Mouse (Mus musculus) forebrain, embryonic 16.5 days (tissue): ENCODE data around the gene Unc5a. TPM values are rescaled to one million over a fixed set of nuclear protein-coding genes. Genes with fewer than 3 reads are reported as not detected.
A peak's percentile ranks its signal among the peaks of the same experiment; 100 is the strongest.

ENCODE experiments used
- ATAC-seq: fragments of 200-750 bp; cut with Nextera tagmentation; 2 replicates; pipeline ENCODE4 v1.8.0; 2017; ENCODE audit warnings: mild to moderate bottlenecking, moderate library complexity
- H3K27ac ChIP-seq: fragments of 300-500 bp; sonication (generic); 2 replicates; pipeline ENCODE4 v1.5.1; 2014; ENCODE audit warnings: low read length, control low read depth
- H3K27me3 ChIP-seq: fragments of 300-500 bp; sonication (generic); replicated peaks from 2 replicates; pipeline ENCODE4 v1.6.1; 2014; ENCODE audit warnings: low read length; ENCODE audit not compliant: control insufficient read depth, insufficient read depth
- H3K36me3 ChIP-seq: fragments of 300-500 bp; sonication (generic); 2 replicates; pipeline ENCODE4 v1.6.1; 2014; ENCODE audit not compliant: control insufficient read depth, insufficient read depth
- H3K4me1 ChIP-seq: fragments of 300-500 bp; sonication (generic); replicated peaks from 2 replicates; pipeline ENCODE4 v1.6.1; 2014; ENCODE audit warnings: low read length; ENCODE audit not compliant: control insufficient read depth, insufficient read depth
- H3K4me2 ChIP-seq: fragments of 300-500 bp; sonication (generic); 2 replicates; pipeline ENCODE4 v1.6.1; 2014; ENCODE audit warnings: mild to moderate bottlenecking, low read length, control low read depth
- H3K4me3 ChIP-seq: fragments of 300-500 bp; sonication (generic); replicated peaks from 2 replicates; pipeline ENCODE4 v1.5.1; 2014; ENCODE audit warnings: mild to moderate bottlenecking, low read length, control low read depth
- H3K9ac ChIP-seq: fragments of 300-500 bp; sonication (generic); replicated peaks from 2 replicates; pipeline ENCODE4 v1.6.1; 2014; ENCODE audit warnings: low read depth, low read length, control low read depth
- H3K9me3 ChIP-seq: fragments of 300-500 bp; sonication (generic); 2 replicates; pipeline ENCODE4 v1.6.1; 2016; ENCODE audit warnings: low read length; ENCODE audit not compliant: control insufficient read depth
- WGBS: fragments of 180-500 bp; shearing (Covaris S2); extraction: QIAGEN DNeasy Blood & Tissue Kit; methylation state at CpG from one replicate; pipeline ENCODE4 v1.1.7; 2014; 5-methylcytosine and 5-hydroxymethylcytosine counted together
- polyA plus RNA-seq: library from polyadenylated mRNA; unstranded; fragments of >200 nt; fragmentation: Nextera tagmentation; extraction: Ambion mirVana; gene quantifications from 2 replicates; pipeline ENCODE4 v1.2.1, GENCODE M21; 2015

Gene Unc5a
- polyA plus RNA-seq, 1 experiment from 2014 or later: 18.5 TPM

DNA sequence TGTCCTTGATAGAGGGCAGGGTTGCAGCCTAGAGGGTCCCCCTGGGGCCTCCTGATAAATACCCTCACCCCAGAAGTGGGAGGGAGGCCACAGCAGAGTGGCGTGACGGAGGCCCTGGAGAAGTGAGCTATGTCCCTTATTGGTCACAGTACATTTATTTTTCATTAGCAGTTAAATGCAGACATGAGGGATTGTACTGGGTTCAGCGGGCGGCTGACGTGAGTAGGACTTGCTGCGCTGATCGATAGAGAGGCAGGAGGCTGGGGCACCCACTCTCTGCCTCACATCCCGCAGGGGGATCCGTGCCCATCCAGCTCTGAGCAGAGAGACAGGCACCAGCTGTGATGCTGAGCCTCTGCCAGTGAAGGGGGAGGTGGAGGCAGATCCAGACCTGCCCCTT lies 38.2 kb downstream of the Unc5a start:
- Histone ChIP-seq H3K4me1 (peaks cover 11% of the 10 kb centered on the region), H3K4me3 (no peak overlapping the region), H3K36me3 (0 out of 2 replicates have a peak, but pooled peaks cover 2% of the 10 kb centered on the region), H3K27ac (no peak overlapping the region), H3K9me3 (no peaks in the 10 kb centered on the region), H3K27me3 (no peaks in the 10 kb centered on the region), H3K4me2 (no peak overlapping the region), H3K9ac (0 out of 2 replicates have a peak overlapping the region, but pooled peaks have one; percentile 22)
- 72% methylated on average over 9 of the region's 9 CpGs for WGBS
- ATAC-seq: no peak

DNA sequence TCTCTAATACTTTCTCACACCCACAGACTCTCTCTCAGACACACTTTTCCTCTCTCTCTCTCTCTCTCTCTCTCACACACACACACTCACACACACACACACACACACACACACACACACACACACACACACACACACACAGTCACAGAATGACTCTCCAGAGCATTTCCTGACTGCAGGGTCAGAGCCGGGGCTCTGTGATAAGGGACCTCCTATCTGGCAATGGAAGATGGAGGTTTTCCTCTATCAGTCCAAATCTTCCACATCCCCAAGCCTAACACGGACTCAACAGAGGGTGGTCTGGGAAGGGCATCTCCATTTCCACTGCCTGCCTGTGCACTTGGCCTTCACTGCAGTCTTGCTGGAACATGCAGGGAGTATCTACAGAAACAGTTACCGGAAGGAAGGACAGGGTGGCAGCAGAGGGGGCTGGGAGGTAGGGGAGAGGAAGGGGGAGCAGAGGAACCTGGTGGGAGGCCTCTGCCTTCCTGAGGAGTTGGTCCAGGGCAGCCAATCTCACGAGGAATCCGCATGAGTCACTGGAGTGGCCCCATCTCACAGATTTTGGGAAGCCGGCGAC lies 39.1 kb downstream of the Unc5a start:
- no peak overlapping the region for H3K4me3 ChIP-seq
- 0 out of 2 replicates have a peak, but pooled peaks cover 2% of the 10 kb centered on the region for H3K36me3 ChIP-seq
- H3K27me3 ChIP-seq: no peaks in the 10 kb centered on the region
- H3K9me3 ChIP-seq: no peaks in the 10 kb centered on the region
- peaks cover 11% of the 10 kb centered on the region for H3K4me1 ChIP-seq
- no peak overlapping the region for H3K9ac ChIP-seq
- no peak overlapping the region for H3K4me2 ChIP-seq
- WGBS: 55% methylated on average over 7 of the region's 7 CpGs
- H3K27ac ChIP-seq: no peak overlapping the region
- ATAC-seq: no peak

GRCm38 (mm10) chr13:54992215-54992614 lies 43.0 kb downstream of the Unc5a start:
- no peak overlapping the region for H3K27ac ChIP-seq
- no peak overlapping the region for H3K4me3 ChIP-seq
- no peak for ATAC-seq
- no peak overlapping the region for H3K9ac ChIP-seq
- peaks cover 20% of the 10 kb centered on the region for H3K4me1 ChIP-seq
- H3K36me3 ChIP-seq: 0 out of 2 replicates have a peak, but pooled peaks cover 2% of the 10 kb centered on the region
- no peaks in the 10 kb centered on the region for H3K9me3 ChIP-seq
- WGBS: 83% methylated on average over 7 of the region's 7 CpGs
- no peak overlapping the region for H3K4me2 ChIP-seq
- no peaks in the 10 kb centered on the region for H3K27me3 ChIP-seq

- 7% methylated on average over 4 of the region's 4 CpGs for WGBS
- H3K27ac ChIP-seq: no peak overlapping the region
These were observed 45.4 kb downstream of the Unc5a start for GRCm38 (mm10) chr13:54994576-54994975.

GRCm38 (mm10) chr13:54995161-54995560 lies 46.0 kb downstream of the Unc5a start:
- Histone ChIP-seq H3K27ac (no peak overlapping the region), H3K36me3 (0 out of 2 replicates have a peak, but pooled peaks cover 2% of the 10 kb centered on the region), H3K9me3 (no peaks in the 10 kb centered on the region), H3K9ac (no peak overlapping the region), H3K4me3 (no peak overlapping the region), H3K4me2 (no peak overlapping the region), H3K4me1 (peaks cover 13% of the 10 kb centered on the region), H3K27me3 (no peaks in the 10 kb centered on the region)
- WGBS: 42% methylated on average over 6 of the region's 6 CpGs
- no peak for ATAC-seq

More at GRCm38 (mm10) chr13:54994576-54994975, 45.4 kb downstream of the Unc5a start:
- Histone ChIP-seq H3K9me3 (no peaks in the 10 kb centered on the region), H3K9ac (no peak overlapping the region), H3K4me3 (no peak overlapping the region), H3K4me2 (no peak overlapping the region), H3K27me3 (no peaks in the 10 kb centered on the region), H3K4me1 (peaks cover 13% of the 10 kb centered on the region), H3K36me3 (0 out of 2 replicates have a peak, but pooled peaks cover 2% of the 10 kb centered on the region)
- no peak for ATAC-seq

- H3K27ac ChIP-seq: no peak overlapping the region
- H3K9ac ChIP-seq: no peak overlapping the region
- H3K4me2 ChIP-seq: no peak overlapping the region
- WGBS: 90% methylated on average over 8 of the region's 8 CpGs
- H3K4me1 ChIP-seq: peaks cover 15% of the 10 kb centered on the region
- ATAC-seq: no peak
- H3K4me3 ChIP-seq: no peak overlapping the region
- H3K27me3 ChIP-seq: no peaks in the 10 kb centered on the region
- no peaks in the 10 kb centered on the region for H3K9me3 ChIP-seq
- no peaks in the 10 kb centered on the region for H3K36me3 ChIP-seq
These were observed 48.4 kb downstream of the Unc5a start for GRCm38 (mm10) chr13:54997568-54997967.

DNA sequence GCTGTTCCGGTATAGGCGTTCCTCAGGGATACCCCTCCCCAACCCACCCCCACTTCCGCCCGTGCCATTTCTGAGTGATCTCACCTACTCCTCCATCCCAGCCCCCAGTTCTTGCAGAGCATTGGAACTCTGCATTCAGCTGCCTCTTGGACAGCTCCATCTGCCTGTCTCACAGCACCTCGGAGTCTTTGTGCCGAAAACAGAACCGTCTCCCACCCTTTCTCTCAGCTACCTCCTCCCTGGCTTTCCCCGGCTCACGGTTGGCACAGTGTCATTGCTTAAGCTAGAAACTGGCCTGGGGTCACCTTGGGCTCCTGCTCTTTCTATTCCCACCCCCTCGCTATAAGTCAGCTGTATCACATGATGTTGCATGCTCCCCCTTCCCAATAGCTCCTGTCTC lies 51.2 kb downstream of the Unc5a start:
- H3K4me2 ChIP-seq: no peak overlapping the region
- 75% methylated on average over 10 of the region's 10 CpGs for WGBS
- H3K27me3 ChIP-seq: no peaks in the 10 kb centered on the region
- no peaks in the 10 kb centered on the region for H3K36me3 ChIP-seq
- H3K27ac ChIP-seq: no peak overlapping the region
- H3K9ac ChIP-seq: no peak overlapping the region
- no peak overlapping the region for H3K4me3 ChIP-seq
- H3K4me1 ChIP-seq: peaks cover 2% of the 10 kb centered on the region; the same call in 1 of the 2 replicates
- ATAC-seq: peak; percentile 53; the same call in 1 of the 2 replicates
- no peaks in the 10 kb centered on the region for H3K9me3 ChIP-seq

DNA sequence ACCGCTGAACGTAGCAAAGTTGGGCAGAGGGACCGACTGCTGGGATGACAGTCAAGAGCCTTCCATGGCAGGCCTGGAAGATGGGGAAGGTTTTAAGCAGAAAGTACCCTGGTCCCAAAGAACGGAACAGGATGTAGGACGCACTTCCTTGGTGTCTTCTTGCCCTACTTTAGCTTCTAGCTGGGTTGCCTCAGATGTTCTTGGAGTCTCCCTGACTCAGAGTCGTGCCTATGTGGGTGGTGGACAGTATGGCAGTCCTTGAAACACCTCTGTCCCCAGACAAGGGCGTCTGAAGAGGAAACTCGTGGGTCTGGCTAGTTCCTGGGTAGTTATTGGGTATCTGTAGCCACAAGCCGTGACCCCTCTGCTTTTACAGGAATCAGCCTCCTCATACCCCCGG lies 52.9 kb downstream of the Unc5a start:
- H3K9me3 ChIP-seq: no peaks in the 10 kb centered on the region
- 84% methylated on average over 10 of the region's 10 CpGs for WGBS

GRCm38 (mm10) chr13:55004646-55005045 lies 55.4 kb downstream of the Unc5a start:
- no peaks in the 10 kb centered on the region for H3K36me3 ChIP-seq
- H3K9ac ChIP-seq: no peak overlapping the region
- no peaks in the 10 kb centered on the region for H3K9me3 ChIP-seq
- ATAC-seq: no peak
- no peak overlapping the region for H3K27ac ChIP-seq
- no peaks in the 10 kb centered on the region for H3K27me3 ChIP-seq
- no peak overlapping the region for H3K4me2 ChIP-seq
- 77% methylated on average over 11 of the region's 11 CpGs for WGBS
- H3K4me1 ChIP-seq: peaks cover 12% of the 10 kb centered on the region
- H3K4me3 ChIP-seq: no peak overlapping the region

More for the DNA sequence above, 52.9 kb downstream of the Unc5a start:
- Histone ChIP-seq H3K4me2 (no peak overlapping the region), H3K9ac (no peak overlapping the region), H3K27ac (no peak overlapping the region), H3K4me1 (peaks cover 7% of the 10 kb centered on the region), H3K27me3 (no peaks in the 10 kb centered on the region), H3K36me3 (no peaks in the 10 kb centered on the region), H3K4me3 (no peak overlapping the region)
- no peak for ATAC-seq
